Mouse (Mus musculus) embryo, embryonic 11 days (tissue): Measurements from ENCODE around the gene Cdh1.

ENCODE experiments used
- DNase-seq: peaks from one replicate; pipeline ENCODE4 v3.0.0-alpha.2; 2015

Cdh1 gene

GRCm38 (mm10) chr8:106682971-106683668, 80.0 kb downstream of the Cdh1 start, which contains the start of gene Tango6:
Gene Tango6, plus strand, starts transcription at chr8:106683068.
- peak; percentile 94 for DNase-seq

- no peak for DNase-seq
Observed at GRCm38 (mm10) chr8:106684387-106684786, 81.2 kb downstream of the Cdh1 start.

GRCm38 (mm10) chr8:106687479-106687878, 84.3 kb downstream of the Cdh1 start:
- peak; percentile 77 for DNase-seq

- no peak for DNase-seq
Observed at GRCm38 (mm10) chr8:106697748-106698248, 94.6 kb downstream of the Cdh1 start.

GRCm38 (mm10) chr8:106699588-106699987, 96.4 kb downstream of the Cdh1 start:
- DNase-seq: peak; percentile 66

GRCm38 (mm10) chr8:106700131-106700530, 97.0 kb downstream of the Cdh1 start:
- DNase-seq: no peak

- no peak for DNase-seq
Observed at GRCm38 (mm10) chr8:106701360-106701759, 98.2 kb downstream of the Cdh1 start.

GRCm38 (mm10) chr8:106704199-106704900, 101.2 kb downstream of the Cdh1 start:
- DNase-seq: no peak

- DNase-seq: peak; percentile 42
Observed at GRCm38 (mm10) chr8:106704901-106705321, 101.8 kb downstream of the Cdh1 start.

GRCm38 (mm10) chr8:106706194-106706593, 103.0 kb downstream of the Cdh1 start:
- DNase-seq: no peak

GRCm38 (mm10) chr8:106710002-106710401, 106.9 kb downstream of the Cdh1 start:
- DNase-seq: no peak

- no peak for DNase-seq
Observed at GRCm38 (mm10) chr8:106712487-106712886, 109.3 kb downstream of the Cdh1 start.

- no peak for DNase-seq
Observed at GRCm38 (mm10) chr8:106714297-106714696, 111.1 kb downstream of the Cdh1 start.

GRCm38 (mm10) chr8:106718091-106718500, 114.9 kb downstream of the Cdh1 start:
- DNase-seq: peak; percentile 84
